Mouse (Mus musculus) olfactory bulb, adult 2 months (tissue): ENCODE measurements around the gene Bcl11b.
A peak's percentile ranks its signal among the peaks of the same experiment; 100 is the strongest.

ENCODE experiments used
- CTCF ChIP-seq: fragments of 200-500 bp; IDR thresholded peaks from 2 replicates; pipeline ENCODE4 v1.5.1; 2012; ENCODE audit warnings: low read depth, mild to moderate bottlenecking, low read length, moderate library complexity; ENCODE audit not compliant: insufficient read depth
- POLR2A ChIP-seq: fragments of 200-500 bp; IDR thresholded peaks from 2 replicates; pipeline ENCODE4 v1.6.1; 2012; ENCODE audit warnings: mild to moderate bottlenecking, low read depth, low read length, moderate library complexity; ENCODE audit not compliant: insufficient read depth

DNA sequence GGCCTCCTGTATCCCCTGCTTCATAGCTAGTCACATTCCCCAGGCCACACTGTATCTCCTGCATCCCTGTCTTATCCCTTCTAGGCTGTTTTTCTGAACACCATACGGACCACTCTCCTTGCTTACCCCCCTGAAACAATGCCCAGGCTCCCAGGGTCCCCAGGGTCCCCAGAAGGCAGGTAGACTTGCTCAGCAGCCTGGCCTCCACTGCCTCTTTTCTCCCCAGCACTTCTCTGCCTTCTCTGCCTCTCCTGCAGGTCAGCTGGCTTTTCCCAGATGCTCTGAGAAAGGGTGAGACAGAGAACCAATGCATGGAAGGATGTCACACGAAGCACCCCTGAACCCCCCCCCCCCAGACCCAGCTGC lies 2.7 kb downstream of the Bcl11b start:
- TF ChIP-seq CTCF (no peak), POLR2A (0 out of 2 replicates have a peak, but pooled peaks have one; percentile 20)
